Mouse (Mus musculus) forebrain, embryonic 11.5 days (tissue): Measurements from ENCODE around the gene Prpf8. TPM values are rescaled to one million over a fixed set of nuclear protein-coding genes. Genes with fewer than 3 reads are reported as not detected.
"Not testable (repeated sequence)": the region's sequence is repeated elsewhere in the genome, so short reads cannot be mapped to it uniquely, and the experiment has no call there.

ENCODE experiments used
- ATAC-seq: fragments of 200-750 bp; cut with Nextera tagmentation; replicated peaks from 2 replicates; pipeline ENCODE4 v1.8.0; 2017; ENCODE audit warnings: moderate TSS enrichment; ENCODE audit not compliant: low FRiP score
- DNase-seq: peaks from one replicate; pipeline ENCODE4 v3.0.0-alpha.2; 2017; ENCODE audit warnings: low spot score
- H3K27ac ChIP-seq: fragments of 300-500 bp; sonication (generic); 2 replicates; pipeline ENCODE4 v1.5.1; 2014; ENCODE audit warnings: low read depth, low read length
- H3K27me3 ChIP-seq: fragments of 300-500 bp; sonication (generic); 2 replicates; pipeline ENCODE4 v1.6.1; 2014; ENCODE audit warnings: mild to moderate bottlenecking, low read length, mixed read lengths; ENCODE audit not compliant: control insufficient read depth, insufficient read depth
- H3K36me3 ChIP-seq: fragments of 300-500 bp; sonication (generic); 2 replicates; pipeline ENCODE4 v1.6.1; 2014; ENCODE audit warnings: mild to moderate bottlenecking, low read length, moderate library complexity, mixed read lengths; ENCODE audit not compliant: control insufficient read depth, insufficient read depth
- H3K4me1 ChIP-seq: fragments of 300-500 bp; sonication (generic); replicated peaks from 2 replicates; pipeline ENCODE4 v1.6.1; 2014; ENCODE audit warnings: low read length, mixed read lengths; ENCODE audit not compliant: control insufficient read depth, insufficient read depth
- H3K4me2 ChIP-seq: fragments of 300-500 bp; sonication (generic); 2 replicates; pipeline ENCODE4 v1.6.1; 2014; ENCODE audit warnings: low read depth, mild to moderate bottlenecking, low read length, moderate library complexity, mixed read lengths; ENCODE audit not compliant: severe bottlenecking
- H3K4me3 ChIP-seq: fragments of 300-500 bp; sonication (generic); 2 replicates; pipeline ENCODE4 v1.5.1; 2014; ENCODE audit warnings: low read depth, low read length
- H3K9ac ChIP-seq: fragments of 300-500 bp; sonication (generic); 2 replicates; pipeline ENCODE4 v1.6.1; 2014; ENCODE audit warnings: low read length
- H3K9me3 ChIP-seq: fragments of 300-500 bp; sonication (generic); 2 replicates; pipeline ENCODE4 v1.6.1; 2016; ENCODE audit warnings: low read length, mixed read lengths; ENCODE audit not compliant: control insufficient read depth
- WGBS: fragments of 180-500 bp; shearing (Covaris S2); extraction: QIAGEN DNeasy Blood & Tissue Kit; methylation state at CpG from one replicate; pipeline ENCODE4 v1.1.7; 2014; 5-methylcytosine and 5-hydroxymethylcytosine counted together
- polyA plus RNA-seq: library from polyadenylated mRNA; unstranded; fragments of >200 nt; fragmentation: Nextera tagmentation; extraction: Ambion mirVana; gene quantifications from 2 replicates; pipeline ENCODE4 v1.2.1, GENCODE M21; 2014

Gene Prpf8
- polyA plus RNA-seq, 1 experiment from 2014 or later, result 133 TPM

GRCm38 (mm10) chr11:75455971-75456370 lies 30.6 kb upstream of the Prpf8 start:
- not testable (repeated sequence) for H3K4me2 ChIP-seq, ATAC-seq, H3K4me1 ChIP-seq, H3K36me3 ChIP-seq, H3K27ac ChIP-seq, DNase-seq, H3K9ac ChIP-seq, H3K4me3 ChIP-seq, H3K27me3 ChIP-seq, H3K9me3 ChIP-seq
- WGBS, result 92% methylated on average over 2 of the region's 2 CpGs

- no peaks in the 10 kb centered on the region for H3K36me3 ChIP-seq
- 85% methylated on average over 7 of the region's 7 CpGs for WGBS
- DNase-seq, result no peak
- no peaks in the 10 kb centered on the region for H3K9me3 ChIP-seq
- H3K4me1 ChIP-seq, result peaks cover 8% of the 10 kb centered on the region
- H3K27ac ChIP-seq, result no peak overlapping the region
- H3K4me3 ChIP-seq, result no peak overlapping the region
- no peak overlapping the region for H3K4me2 ChIP-seq
- H3K27me3 ChIP-seq, result no peaks in the 10 kb centered on the region
- H3K9ac ChIP-seq, result no peak overlapping the region
- ATAC-seq, result no peak
Observed at GRCm38 (mm10) chr11:75456440-75456871, 30.2 kb upstream of the Prpf8 start.

- no peak overlapping the region for H3K9ac ChIP-seq
- no peak for ATAC-seq
- H3K36me3 ChIP-seq, result no peaks in the 10 kb centered on the region
- H3K9me3 ChIP-seq, result no peaks in the 10 kb centered on the region
- H3K27ac ChIP-seq, result no peak overlapping the region
- WGBS, result 20% methylated on average over 3 of the region's 3 CpGs
- H3K27me3 ChIP-seq, result no peaks in the 10 kb centered on the region
- peak; percentile 65 for DNase-seq
- H3K4me1 ChIP-seq, result peaks cover 24% of the 10 kb centered on the region
- no peak overlapping the region for H3K4me3 ChIP-seq
- no peak overlapping the region for H3K4me2 ChIP-seq
Observed at GRCm38 (mm10) chr11:75458169-75458568, 28.4 kb upstream of the Prpf8 start.

GRCm38 (mm10) chr11:75458628-75459041 lies 28.0 kb upstream of the Prpf8 start:
- Histone ChIP-seq H3K4me3 (no peak overlapping the region), H3K4me2 (no peak overlapping the region), H3K9me3 (no peaks in the 10 kb centered on the region), H3K27me3 (no peaks in the 10 kb centered on the region), H3K27ac (no peak overlapping the region), H3K4me1 (peaks cover 24% of the 10 kb centered on the region), H3K9ac (no peak overlapping the region), H3K36me3 (no peaks in the 10 kb centered on the region)
- DNase-seq (no peak), ATAC-seq (no peak)
- WGBS, result 85% methylated on average over 8 of the region's 8 CpGs

GRCm38 (mm10) chr11:75459141-75459711 lies 27.4 kb upstream of the Prpf8 start:
- H3K9ac ChIP-seq, result no peak overlapping the region
- peaks cover 20% of the 10 kb centered on the region for H3K4me1 ChIP-seq
- H3K36me3 ChIP-seq, result no peaks in the 10 kb centered on the region
- no peaks in the 10 kb centered on the region for H3K27me3 ChIP-seq
- DNase-seq (no peak), ATAC-seq (no peak)
- H3K4me2 ChIP-seq, result no peak overlapping the region
- 87% methylated on average over 5 of the region's 5 CpGs for WGBS
- no peak overlapping the region for H3K4me3 ChIP-seq
- no peaks in the 10 kb centered on the region for H3K9me3 ChIP-seq
- 0 out of 2 replicates have a peak overlapping the region, but pooled peaks have one; percentile 4 for H3K27ac ChIP-seq

GRCm38 (mm10) chr11:75459751-75460102 lies 26.9 kb upstream of the Prpf8 start:
- no peaks in the 10 kb centered on the region for H3K36me3 ChIP-seq
- DNase-seq, result no peak
- peak overlapping the region; percentile 56; the same call in 1 of the 2 replicates for H3K9ac ChIP-seq
- peak overlapping the region; percentile 82; the same call in 1 of the 2 replicates for H3K4me2 ChIP-seq
- WGBS, result 26% methylated on average over 5 of the region's 5 CpGs
- H3K4me3 ChIP-seq, result peak overlapping the region; percentile 44; the same call in 1 of the 2 replicates
- ATAC-seq, result no peak
- no peaks in the 10 kb centered on the region for H3K27me3 ChIP-seq
- H3K27ac ChIP-seq, result peak overlapping the region; percentile 89; the same call in 1 of the 2 replicates
- H3K4me1 ChIP-seq, result peaks cover 19% of the 10 kb centered on the region
- no peaks in the 10 kb centered on the region for H3K9me3 ChIP-seq

- Histone ChIP-seq H3K4me3 (peak overlapping the region; percentile 44), H3K4me1 (peaks cover 16% of the 10 kb centered on the region), H3K36me3 (no peaks in the 10 kb centered on the region), H3K27me3 (no peaks in the 10 kb centered on the region), H3K9me3 (no peaks in the 10 kb centered on the region), H3K4me2 (peak overlapping the region; percentile 82), H3K9ac (peak overlapping the region; percentile 56), H3K27ac (peak overlapping the region; percentile 89)
- peak; percentile 88 for DNase-seq
- 4% methylated on average over 19 of the region's 19 CpGs for WGBS
- peak; percentile 56 for ATAC-seq
Observed at GRCm38 (mm10) chr11:75460103-75460843, 26.3 kb upstream of the Prpf8 start.

- no peaks in the 10 kb centered on the region for H3K36me3 ChIP-seq
- ATAC-seq (peak; percentile 94), DNase-seq (peak; percentile 100)
- H3K9me3 ChIP-seq, result no peaks in the 10 kb centered on the region
- peak within 1 kb of the TSS; percentile 91 for H3K4me2 ChIP-seq
- peaks cover 16% of the 10 kb centered on the region for H3K4me1 ChIP-seq
- peak within 1 kb of the TSS; percentile 60 for H3K4me3 ChIP-seq
- H3K27me3 ChIP-seq, result no peaks in the 10 kb centered on the region
- under 1% methylated on average over 46 of the region's 46 CpGs for WGBS
- peak within 1 kb of the TSS; percentile 89 for H3K27ac ChIP-seq
- H3K9ac ChIP-seq, result peak within 1 kb of the TSS; percentile 56
Observed at GRCm38 (mm10) chr11:75460844-75461742, 25.5 kb upstream of the Prpf8 start, which contains the start of gene Tlcd2. Gene Tlcd2, plus strand, starts transcription at chr11:75461715.
